Mouse (Mus musculus) NIH3T3 (cell line): Measurements from ENCODE around the gene Pde4dip.

ENCODE experiments used
- DNase-seq: peaks from one replicate; pipeline ENCODE4 v3.0.0-alpha.2; 2012; ENCODE audit warnings: low read depth

Pde4dip gene

DNA sequence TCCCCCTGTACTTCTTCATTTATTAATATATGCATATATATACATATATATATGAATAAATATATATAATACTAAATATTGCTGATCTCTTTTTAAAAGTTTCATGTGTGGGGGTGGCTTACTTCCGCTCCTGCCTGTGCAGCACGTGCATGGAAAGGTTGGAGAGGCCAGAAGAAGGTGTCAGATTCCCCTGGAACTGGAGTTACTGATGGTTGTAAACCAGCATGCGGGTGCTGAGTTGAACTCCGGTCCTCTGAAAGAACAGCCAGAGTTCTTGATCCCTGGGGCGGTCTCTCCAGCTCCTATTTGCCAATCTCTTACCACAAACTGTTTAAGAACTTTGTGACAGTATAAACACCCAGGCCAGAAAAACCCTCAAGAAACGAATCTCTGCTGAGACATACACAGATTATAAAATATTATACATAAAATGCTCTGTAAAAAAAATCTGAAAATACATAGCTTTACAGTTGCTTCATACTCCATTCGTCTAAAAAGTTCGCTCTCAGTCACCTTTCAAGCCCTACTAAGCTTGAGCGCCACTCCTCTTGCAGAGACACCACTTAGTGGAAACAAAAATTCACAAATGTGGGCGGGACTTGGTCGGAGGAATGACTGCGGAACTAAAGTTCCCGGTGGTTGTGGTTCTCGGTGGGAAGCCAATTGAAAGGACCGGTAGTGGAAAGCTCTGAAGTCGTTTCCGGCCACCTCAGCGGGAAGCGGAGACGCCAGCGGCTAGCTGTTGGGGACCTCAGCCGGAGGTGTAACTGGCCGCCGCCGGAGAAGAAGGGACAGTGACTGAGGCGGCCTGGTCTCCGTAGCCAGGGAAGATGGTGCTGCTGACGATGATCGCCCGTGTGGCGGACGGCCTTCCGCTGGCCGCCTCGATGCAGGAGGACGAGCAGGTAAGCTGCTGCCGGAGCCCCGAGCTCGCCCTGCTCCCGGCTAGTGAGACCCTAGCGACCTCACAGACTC lies 12.3 kb upstream of the Pde4dip start, which contains the start of gene Sec22b:
Gene Sec22b (plus strand): TSS at position 675 of the 975 bp plus-strand sequence.
- DNase-seq = peak; percentile 95

- DNase-seq = peak; percentile 81
Measured at GRCm38 (mm10) chr3:97898381-97898780, 9.9 kb upstream of the Pde4dip start.

GRCm38 (mm10) chr3:97894695-97895094 lies 6.2 kb upstream of the Pde4dip start:
- DNase-seq = peak; percentile 63

- DNase-seq = no peak
Measured at GRCm38 (mm10) chr3:97890205-97890604, 1.7 kb upstream of the Pde4dip start.

DNA sequence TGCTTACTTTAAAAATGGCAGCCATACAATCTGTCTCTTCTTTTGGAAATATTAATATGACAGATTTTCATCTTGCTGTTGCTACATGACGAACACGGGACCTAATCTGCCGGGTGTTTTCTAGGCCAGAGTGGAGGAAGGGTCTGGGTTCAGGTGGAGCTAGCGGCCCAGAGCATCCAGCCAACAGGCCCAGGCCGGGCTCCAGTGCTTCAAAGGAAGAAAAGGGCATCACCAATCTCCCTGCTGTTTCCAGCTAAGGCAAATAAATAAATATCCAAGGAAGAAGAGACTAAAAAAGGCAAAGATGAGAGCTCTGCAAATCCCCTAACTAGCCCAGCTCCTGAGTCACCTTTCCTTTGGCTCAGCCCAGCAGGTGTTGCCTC lies 731 bp downstream of the Pde4dip start:
- no peak for DNase-seq

GRCm38 (mm10) chr3:97881576-97881975 lies 6.9 kb downstream of the Pde4dip start:
- no peak for DNase-seq

DNA sequence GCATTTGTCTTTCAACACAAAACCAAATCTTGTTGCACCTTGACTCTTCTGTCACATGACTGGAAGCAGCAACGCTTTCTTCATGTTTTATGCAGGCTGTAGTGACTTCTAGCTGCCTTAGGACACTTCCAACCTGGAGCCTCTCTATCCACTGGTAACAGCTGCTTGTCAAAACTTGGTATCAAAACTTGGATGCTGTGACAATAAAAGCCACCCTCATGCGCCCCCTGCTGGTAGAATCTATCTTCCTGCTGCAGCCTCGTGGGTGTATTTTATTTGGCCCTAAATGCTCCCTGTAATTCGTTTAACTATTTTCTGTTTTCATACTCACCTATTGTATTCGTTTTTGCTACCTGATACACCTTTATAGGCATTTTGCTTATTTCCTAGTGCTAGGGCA lies 9.3 kb downstream of the Pde4dip start:
- peak; percentile 88 for DNase-seq

DNA sequence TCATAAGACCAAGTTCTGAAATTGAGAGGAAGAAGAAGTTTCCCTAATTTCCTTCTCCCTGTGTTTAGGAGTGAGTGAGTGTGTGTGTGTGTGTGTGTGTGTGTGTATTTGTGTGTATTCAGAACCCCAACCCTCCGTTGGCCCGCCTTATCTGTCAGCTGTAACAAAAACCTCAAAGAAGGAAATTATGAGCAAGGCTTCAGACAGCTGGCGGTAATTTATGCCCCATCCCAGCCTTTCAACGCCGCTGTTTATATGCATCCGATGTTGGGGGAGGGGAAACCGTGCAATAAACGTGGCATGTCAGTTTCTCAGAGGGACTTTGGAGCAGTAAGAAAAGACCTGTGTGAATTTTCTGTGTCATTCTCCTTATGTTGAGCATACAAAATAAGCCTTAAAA lies 12.2 kb downstream of the Pde4dip start:
- DNase-seq = peak; percentile 21

- DNase-seq = no peak
Measured at GRCm38 (mm10) chr3:97874777-97875176, 13.7 kb downstream of the Pde4dip start.

- DNase-seq = no peak
Measured at GRCm38 (mm10) chr3:97869730-97870129, 18.8 kb downstream of the Pde4dip start.

DNA sequence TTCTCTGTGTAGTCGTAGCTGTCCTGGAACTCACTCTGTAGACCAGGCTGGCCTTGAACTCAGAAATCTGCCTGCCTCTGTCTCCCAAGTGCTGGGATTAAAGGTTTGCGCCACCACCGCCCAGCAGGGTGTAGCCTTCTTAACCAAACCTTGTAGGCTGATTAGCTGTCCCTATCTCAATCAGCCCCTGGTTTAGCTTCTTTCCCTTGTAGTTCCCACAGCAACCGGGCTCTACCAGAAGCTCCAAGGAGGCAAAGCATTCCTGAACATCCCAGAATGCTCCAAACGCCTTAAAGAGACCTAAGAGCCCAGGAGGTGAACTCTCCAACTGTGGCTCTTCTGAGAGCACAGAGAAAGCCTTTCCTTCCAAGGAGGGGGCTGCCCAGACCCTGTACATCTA lies 19.8 kb downstream of the Pde4dip start:
- DNase-seq = no peak

DNA sequence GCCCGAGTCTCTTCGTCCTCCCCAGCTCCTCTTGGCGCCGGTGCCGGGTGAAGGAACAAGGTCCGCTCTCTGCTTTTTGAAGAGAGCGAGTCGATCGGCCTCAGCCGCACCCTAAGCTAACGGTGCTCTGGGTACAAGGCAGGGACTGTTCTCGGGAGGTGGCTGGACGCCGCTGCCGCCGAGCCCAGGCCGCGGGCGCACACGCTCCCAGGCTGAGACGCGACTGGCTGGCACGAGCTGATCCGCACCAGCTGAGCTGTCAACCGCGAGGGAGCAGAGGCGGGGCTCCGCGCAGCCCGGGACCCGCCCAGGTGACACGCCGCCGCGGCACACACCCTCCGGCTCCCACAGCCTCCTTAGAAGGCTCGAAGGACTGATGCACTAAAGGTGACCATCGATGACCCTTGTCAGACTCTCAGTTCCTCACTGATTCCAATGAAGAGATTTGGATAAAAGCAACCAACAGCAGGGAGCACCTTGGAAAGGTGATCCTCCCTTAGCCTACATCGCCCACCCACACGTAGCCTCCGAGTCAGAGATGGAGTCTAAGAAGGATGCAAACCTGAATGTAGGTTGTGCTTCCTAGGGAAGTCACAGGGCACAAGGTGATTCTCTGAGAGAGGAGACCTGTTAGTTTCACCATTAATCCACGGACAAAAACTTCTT lies 20.4 kb downstream of the Pde4dip start:
- peak; percentile 50 for DNase-seq

GRCm38 (mm10) chr3:97867221-97868023 lies 21.1 kb downstream of the Pde4dip start:
- peak; percentile 30 for DNase-seq

DNA sequence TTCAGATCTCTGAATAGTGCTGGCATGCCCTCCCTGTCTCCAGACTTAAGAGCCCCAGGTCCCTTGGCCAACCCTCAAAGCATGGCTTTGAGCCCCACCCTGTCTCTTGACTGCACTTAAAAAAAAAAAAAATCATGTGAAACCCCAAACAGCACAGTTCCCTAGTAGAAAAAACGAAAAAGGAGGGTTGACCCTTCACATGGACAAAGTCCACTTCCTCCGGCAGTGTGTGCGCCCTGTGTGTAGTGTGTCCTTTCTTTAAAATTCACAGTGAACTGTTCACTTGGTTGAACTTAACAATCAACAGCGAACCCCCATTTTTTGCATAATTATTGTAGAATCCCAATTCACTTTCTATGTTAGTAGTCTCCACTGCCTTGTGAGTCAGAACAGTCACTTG lies 21.8 kb downstream of the Pde4dip start:
- no peak for DNase-seq

DNA sequence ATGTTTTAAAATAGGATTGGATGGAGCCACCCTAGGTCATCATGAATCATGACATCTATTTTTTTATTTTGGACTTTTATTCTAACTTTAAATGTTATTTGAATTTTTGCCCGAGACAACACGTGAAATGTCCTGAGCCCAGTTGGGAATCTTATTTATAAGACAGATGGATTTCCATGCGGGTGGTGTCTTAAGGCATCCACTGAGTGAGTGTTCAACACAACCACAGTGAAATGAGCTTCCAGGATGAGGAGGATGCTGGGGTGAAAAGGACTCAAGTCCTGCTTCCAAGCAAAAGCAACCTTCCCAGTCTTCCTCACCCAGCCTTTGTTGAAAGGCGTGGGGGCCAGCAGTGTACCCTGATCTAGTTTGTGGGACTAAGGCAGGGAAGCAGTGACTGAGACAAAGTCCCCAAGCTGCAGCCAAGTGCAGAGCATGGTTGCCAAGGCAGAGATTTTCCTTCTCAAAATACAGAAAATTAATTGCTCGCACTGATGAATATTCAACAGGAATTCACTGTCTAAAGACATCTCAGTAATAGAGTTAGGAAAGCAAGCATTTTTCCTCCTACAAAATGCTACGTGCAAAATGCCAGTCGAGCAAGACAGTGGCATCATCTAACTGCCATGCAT lies 27.6 kb downstream of the Pde4dip start:
- no peak for DNase-seq

GRCm38 (mm10) chr3:97859400-97859799 lies 29.1 kb downstream of the Pde4dip start:
- no peak for DNase-seq

GRCm38 (mm10) chr3:97854575-97855384 lies 33.7 kb downstream of the Pde4dip start:
- no peak for DNase-seq

DNA sequence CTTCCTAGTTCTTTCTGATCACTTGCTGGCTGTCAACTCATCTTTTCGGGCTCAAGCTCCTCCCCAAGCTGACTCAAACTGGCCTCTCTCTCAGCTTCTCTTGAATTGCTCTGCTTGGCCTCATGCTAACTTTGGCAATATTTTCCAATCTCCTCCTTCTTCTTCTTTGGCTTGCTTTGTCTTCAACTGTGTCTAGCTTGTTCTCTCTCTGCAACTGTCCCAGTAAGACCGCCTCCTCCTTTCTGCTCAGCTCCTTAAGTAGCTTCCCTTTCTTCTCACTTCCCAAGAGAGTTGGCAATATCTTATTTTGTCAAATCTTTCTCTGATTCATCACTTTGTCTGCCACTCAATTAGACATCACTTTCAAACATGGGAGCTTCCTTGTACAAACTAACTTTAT lies 36.7 kb downstream of the Pde4dip start:
- peak; percentile 21 for DNase-seq

GRCm38 (mm10) chr3:97847626-97848025 lies 40.9 kb downstream of the Pde4dip start:
- no peak for DNase-seq

- no peak for DNase-seq
Measured at GRCm38 (mm10) chr3:97846448-97846847, 42.1 kb downstream of the Pde4dip start.

GRCm38 (mm10) chr3:97844821-97845201 lies 43.7 kb downstream of the Pde4dip start:
- no peak for DNase-seq
